Mouse (Mus musculus) intestine, postnatal 0 days (tissue): Measurements from ENCODE around the gene Paqr3. TPM values are rescaled to one million over a fixed set of nuclear protein-coding genes. Genes with fewer than 3 reads are reported as not detected.

Experiments used
- ATAC-seq: fragments of 200-750 bp; cut with Nextera tagmentation; 2 replicates; pipeline ENCODE4 v1.8.0; 2017; ENCODE audit warnings: mild to moderate bottlenecking, moderate TSS enrichment, moderate library complexity
- H3K27ac ChIP-seq: fragments of 300-500 bp; sonication (generic); 2 replicates; pipeline ENCODE4 v1.5.1; 2014; ENCODE audit warnings: mild to moderate bottlenecking, low read depth, low read length, moderate library complexity
- H3K27me3 ChIP-seq: fragments of 300-500 bp; sonication (generic); replicated peaks from 2 replicates; pipeline ENCODE4 v1.6.1; 2014; ENCODE audit warnings: low read length, mixed read lengths; ENCODE audit not compliant: control insufficient read depth, insufficient read depth
- H3K36me3 ChIP-seq: fragments of 300-500 bp; sonication (generic); 2 replicates; pipeline ENCODE4 v1.6.1; 2014; ENCODE audit warnings: mild to moderate bottlenecking, moderate library complexity; ENCODE audit not compliant: control insufficient read depth, insufficient read depth
- H3K4me1 ChIP-seq: fragments of 300-500 bp; sonication (generic); replicated peaks from 2 replicates; pipeline ENCODE4 v1.6.1; 2014; ENCODE audit warnings: antibody characterized with exemption, low read length, mixed read lengths; ENCODE audit not compliant: control insufficient read depth, insufficient read depth
- H3K4me2 ChIP-seq: fragments of 300-500 bp; sonication (generic); replicated peaks from 2 replicates; pipeline ENCODE4 v1.6.1; 2014; ENCODE audit warnings: low read depth, mild to moderate bottlenecking, moderate library complexity
- H3K4me3 ChIP-seq: fragments of 300-500 bp; sonication (generic); 2 replicates; pipeline ENCODE4 v1.5.1; 2014; ENCODE audit warnings: low read depth, low read length
- H3K9ac ChIP-seq: fragments of 300-500 bp; sonication (generic); 2 replicates; pipeline ENCODE4 v1.6.1; 2014; ENCODE audit warnings: mild to moderate bottlenecking, low read depth, low read length
- H3K9me3 ChIP-seq: fragments of 300-500 bp; sonication (generic); 2 replicates; pipeline ENCODE4 v1.6.1; 2016; ENCODE audit warnings: mixed run types; ENCODE audit not compliant: control insufficient read depth
- CTCF ChIP-seq: sonication (generic); IDR thresholded peaks from 2 replicates; pipeline ENCODE4 v1.5.1; 2016; ENCODE audit warnings: low read depth, mild to moderate bottlenecking, control low read depth, antibody characterized with exemption, moderate library complexity
- WGBS: fragments of 180-500 bp; shearing (Covaris S2); extraction: QIAGEN DNeasy Blood & Tissue Kit; methylation state at CpG from one replicate; pipeline ENCODE4 v1.1.7; 2014; 5-methylcytosine and 5-hydroxymethylcytosine counted together
- polyA plus RNA-seq: library from polyadenylated mRNA; unstranded; fragments of >200 nt; fragmentation: Nextera tagmentation; extraction: Ambion mirVana; gene quantifications from 2 replicates; pipeline ENCODE4 v1.2.1, GENCODE M21; 2015

The Paqr3 gene
- polyA plus RNA-seq, 1 experiment from 2014 or later = 0.50 TPM

- no peak overlapping the region for H3K9ac ChIP-seq
- peaks cover 16% of the 10 kb centered on the region; the same call in 1 of the 2 replicates for H3K36me3 ChIP-seq
- no peak for ATAC-seq
- no peaks in the 10 kb centered on the region for H3K9me3 ChIP-seq
- H3K4me2 ChIP-seq = no peak overlapping the region
- H3K4me1 ChIP-seq = no peaks in the 10 kb centered on the region
- 58% methylated on average over 7 of the region's 7 CpGs for WGBS
- no peak overlapping the region for H3K4me3 ChIP-seq
- H3K27ac ChIP-seq = no peak overlapping the region
- no peak for TF ChIP-seq CTCF
- no peaks in the 10 kb centered on the region for H3K27me3 ChIP-seq
Observed at GRCm38 (mm10) chr5:97077676-97078075, 33.7 kb downstream of the Paqr3 start.

GRCm38 (mm10) chr5:97076167-97076566, 35.2 kb downstream of the Paqr3 start:
- no peak for TF ChIP-seq CTCF
- no peak for ATAC-seq
- H3K4me2 ChIP-seq = no peak overlapping the region
- no peak overlapping the region for H3K9ac ChIP-seq
- no peak overlapping the region for H3K27ac ChIP-seq
- no peaks in the 10 kb centered on the region for H3K27me3 ChIP-seq
- H3K36me3 ChIP-seq = peaks cover 12% of the 10 kb centered on the region; the same call in 1 of the 2 replicates
- H3K4me1 ChIP-seq = no peaks in the 10 kb centered on the region
- no peaks in the 10 kb centered on the region for H3K9me3 ChIP-seq
- no peak overlapping the region for H3K4me3 ChIP-seq
- 96% methylated on average over 5 of the region's 5 CpGs for WGBS

- no peak for TF ChIP-seq CTCF
- H3K27ac ChIP-seq = no peak overlapping the region
- H3K36me3 ChIP-seq = peaks cover 14% of the 10 kb centered on the region
- H3K4me2 ChIP-seq = no peak overlapping the region
- no peaks in the 10 kb centered on the region for H3K9me3 ChIP-seq
- H3K4me1 ChIP-seq = no peaks in the 10 kb centered on the region
- no peak overlapping the region for H3K4me3 ChIP-seq
- no peaks in the 10 kb centered on the region for H3K27me3 ChIP-seq
- WGBS = 92% methylated on average over 11 of the region's 11 CpGs
- no peak for ATAC-seq
- H3K9ac ChIP-seq = no peak overlapping the region
Observed at GRCm38 (mm10) chr5:97075476-97076151, 35.8 kb downstream of the Paqr3 start.

- Histone ChIP-seq H3K9ac (no peak overlapping the region), H3K4me3 (no peak overlapping the region), H3K4me1 (no peaks in the 10 kb centered on the region), H3K27me3 (no peaks in the 10 kb centered on the region), H3K9me3 (no peaks in the 10 kb centered on the region), H3K4me2 (no peak overlapping the region), H3K27ac (no peak overlapping the region), H3K36me3 (peaks cover 65% of the 10 kb centered on the region)
- TF ChIP-seq CTCF = peak; percentile 19
- 65% methylated on average over 4 of the region's 4 CpGs for WGBS
- no peak for ATAC-seq
Observed at GRCm38 (mm10) chr5:97065746-97066145, 45.6 kb downstream of the Paqr3 start.

GRCm38 (mm10) chr5:97062041-97062440, 49.4 kb downstream of the Paqr3 start:
- no peaks in the 10 kb centered on the region for H3K27me3 ChIP-seq
- no peak overlapping the region for H3K27ac ChIP-seq
- H3K9me3 ChIP-seq = no peaks in the 10 kb centered on the region
- no peak for ATAC-seq
- no peak for TF ChIP-seq CTCF
- no peak overlapping the region for H3K9ac ChIP-seq
- H3K4me1 ChIP-seq = no peaks in the 10 kb centered on the region
- WGBS = 67% methylated on average over 1 of the region's 1 CpGs
- no peak overlapping the region for H3K4me3 ChIP-seq
- no peak overlapping the region for H3K4me2 ChIP-seq
- H3K36me3 ChIP-seq = peaks cover 62% of the 10 kb centered on the region

- WGBS = 66% methylated on average over 3 of the region's 3 CpGs
- H3K36me3 ChIP-seq = peaks cover 53% of the 10 kb centered on the region
- TF ChIP-seq CTCF = no peak
- no peaks in the 10 kb centered on the region for H3K4me1 ChIP-seq
- H3K9me3 ChIP-seq = no peaks in the 10 kb centered on the region
- no peak overlapping the region for H3K4me3 ChIP-seq
- H3K4me2 ChIP-seq = no peak overlapping the region
- no peak overlapping the region for H3K9ac ChIP-seq
- no peak for ATAC-seq
- no peak overlapping the region for H3K27ac ChIP-seq
- no peaks in the 10 kb centered on the region for H3K27me3 ChIP-seq
Observed at GRCm38 (mm10) chr5:97060864-97061263, 50.5 kb downstream of the Paqr3 start.
